Mouse (Mus musculus) layer of hippocampus, adult 6 months (tissue): ENCODE measurements around the gene Dnmt1. TPM values are rescaled to one million over a fixed set of nuclear protein-coding genes. Genes with fewer than 3 reads are reported as not detected.

Source experiments
- long read RNA-seq, 2 experiments: library from polyadenylated mRNA; unstranded; transcript quantifications; one replicate each; pipeline ENCODE4 v2.0.0; 2019 to 2020
- microRNA-seq: library from miRNA; unstranded; fragments of <30 nt; microRNA quantifications from one replicate; pipeline ENCODE4 v1.2.0, GENCODE M21; 2020
- polyA plus RNA-seq: library from polyadenylated mRNA; unstranded; fragments of <200 nt; fragmentation: Nextera tagmentation; gene quantifications from 2 replicates; pipeline ENCODE4 v1.2.3, GENCODE M21; 2021

The Dnmt1 gene
- polyA plus RNA-seq: 7.4 and 8.8 TPM in 2 replicates
- long read RNA-seq, experiment 1, full-length matches to known transcripts: 4 of 25 reads
- long read RNA-seq, experiment 1, partial matches to known transcripts: 19 of 25 reads
- long read RNA-seq, experiment 1, other reads (novel, unspliced or antisense): 2 of 25 reads
- long read RNA-seq, experiment 2, full-length matches to known transcripts: 30 of 72 reads
- long read RNA-seq, experiment 2, partial matches to known transcripts: 18 of 72 reads
- long read RNA-seq, experiment 2, other reads (novel, unspliced or antisense): 24 of 72 reads

GRCm38 (mm10) chr9:20959430-20959938 lies at the start of gene Dnmt1:
Gene Dnmt1, minus strand, starts transcription at chr9:20959888.

GRCm38 (mm10) chr9:21002627-21003551 lies 43.2 kb upstream of the Dnmt1 start, which contains the start of gene Mrpl4:
Gene Mrpl4, plus strand, starts transcription at chr9:21002738.

DNA sequence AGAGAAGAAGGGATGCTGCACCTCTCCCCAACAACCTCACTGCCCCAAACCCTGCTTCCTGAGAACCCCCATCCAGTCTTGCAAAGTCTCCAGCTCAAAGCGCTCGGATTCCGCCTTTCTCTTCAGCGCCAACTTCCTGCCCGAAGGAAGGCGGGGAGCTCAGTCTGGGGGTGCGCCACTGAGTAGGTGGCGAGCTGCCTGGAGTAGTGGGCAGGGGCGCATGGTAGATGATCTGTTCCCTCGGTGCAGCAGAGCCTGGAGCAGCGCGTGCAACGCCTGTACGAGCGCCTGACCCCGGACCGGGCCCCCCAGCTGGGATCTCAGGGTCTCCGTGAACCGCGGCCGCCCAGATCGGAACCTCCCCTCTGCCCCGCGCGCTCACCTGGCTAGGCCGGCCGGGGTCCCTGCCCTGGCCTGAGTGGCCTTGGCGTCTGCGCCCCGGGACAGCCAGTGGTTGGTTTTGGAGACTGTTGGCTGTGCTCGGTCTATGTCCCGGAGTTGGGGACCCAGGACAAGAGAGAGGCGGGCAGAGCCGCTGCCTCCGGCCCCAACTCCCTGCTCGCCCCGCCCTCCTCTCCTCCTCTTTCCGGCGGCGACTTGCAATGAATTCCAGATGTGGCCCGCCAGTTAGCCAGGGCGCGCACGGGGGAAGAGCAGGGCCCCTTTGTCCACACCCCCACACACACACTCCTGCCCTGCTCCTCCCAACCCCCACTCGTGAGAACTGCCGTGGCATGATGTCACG lies 16.7 kb upstream of the Dnmt1 start, which contains the start of gene S1pr2:
Gene S1pr2, minus strand, starts transcription at position 566 of the 745 bp plus-strand sequence.

DNA sequence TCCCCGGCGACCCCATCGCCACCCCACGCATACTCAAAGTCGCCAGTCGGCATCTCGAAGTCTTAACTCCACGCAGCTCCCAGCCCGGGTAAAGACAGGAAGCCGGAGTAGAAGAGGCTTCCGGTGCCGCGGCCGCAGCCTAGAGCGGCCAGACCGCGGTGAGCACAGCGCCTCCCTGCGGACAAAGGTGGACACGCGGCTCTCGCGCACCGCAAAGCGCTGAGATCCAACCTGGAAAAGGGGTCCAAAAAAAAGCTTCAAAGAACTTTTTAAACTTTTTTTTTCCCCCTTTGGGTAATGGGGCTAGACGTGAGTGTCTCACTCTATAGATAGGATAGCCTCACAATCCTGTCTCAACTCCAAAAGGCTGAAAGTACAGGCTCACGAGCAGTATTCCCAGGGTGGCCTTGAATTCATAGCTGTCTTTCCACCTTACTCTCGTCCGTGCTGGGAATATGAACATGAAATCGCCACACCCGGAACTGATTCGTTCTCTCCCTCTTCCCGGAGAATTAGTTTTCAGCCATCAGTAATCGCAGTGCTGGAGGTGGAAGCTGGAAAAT lies 61.1 kb downstream of the Dnmt1 start, which contains the start of gene Eif3g:
Gene Eif3g, minus strand, starts transcription at position 113 of the 563 bp plus-strand sequence.

GRCm38 (mm10) chr9:20887704-20888385 lies 71.8 kb downstream of the Dnmt1 start, which contains the start of gene Ppan:
Gene Ppan, plus strand, starts transcription at chr9:20888175.

DNA sequence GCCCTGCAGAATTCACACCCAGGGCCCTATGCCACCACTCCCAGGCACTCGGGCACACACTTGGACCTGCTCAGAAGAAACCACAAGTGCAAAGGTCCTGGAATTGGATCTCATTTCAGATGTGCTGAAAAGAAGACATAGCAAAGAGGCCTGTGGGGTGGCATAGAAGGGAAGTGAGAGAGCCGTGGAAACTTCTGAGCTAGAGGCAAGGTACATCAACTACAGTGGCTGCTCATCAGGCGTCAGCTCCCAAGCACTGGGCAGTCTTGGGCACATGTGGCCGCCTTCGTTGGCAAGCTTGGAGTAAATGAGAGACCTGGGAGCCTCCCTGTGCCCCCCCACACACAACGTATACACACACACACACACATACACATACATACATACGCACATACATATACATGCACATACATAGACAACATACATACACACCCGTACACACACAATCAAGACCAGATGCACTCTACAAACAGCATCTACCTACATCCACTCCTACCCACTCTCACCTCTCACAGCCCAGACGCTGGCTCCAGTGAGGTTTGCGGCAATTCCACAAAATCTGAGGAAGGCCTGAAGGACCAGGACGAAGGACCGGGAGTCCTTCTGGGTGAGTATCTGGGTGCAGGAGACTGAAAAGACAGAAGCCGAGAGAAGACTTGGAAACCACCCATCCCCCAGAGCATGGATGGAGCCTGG lies 80.4 kb downstream of the Dnmt1 start, which contains the start of gene Angptl6:
Gene Angptl6, minus strand, starts transcription at position 631 of the 696 bp plus-strand sequence.

DNA sequence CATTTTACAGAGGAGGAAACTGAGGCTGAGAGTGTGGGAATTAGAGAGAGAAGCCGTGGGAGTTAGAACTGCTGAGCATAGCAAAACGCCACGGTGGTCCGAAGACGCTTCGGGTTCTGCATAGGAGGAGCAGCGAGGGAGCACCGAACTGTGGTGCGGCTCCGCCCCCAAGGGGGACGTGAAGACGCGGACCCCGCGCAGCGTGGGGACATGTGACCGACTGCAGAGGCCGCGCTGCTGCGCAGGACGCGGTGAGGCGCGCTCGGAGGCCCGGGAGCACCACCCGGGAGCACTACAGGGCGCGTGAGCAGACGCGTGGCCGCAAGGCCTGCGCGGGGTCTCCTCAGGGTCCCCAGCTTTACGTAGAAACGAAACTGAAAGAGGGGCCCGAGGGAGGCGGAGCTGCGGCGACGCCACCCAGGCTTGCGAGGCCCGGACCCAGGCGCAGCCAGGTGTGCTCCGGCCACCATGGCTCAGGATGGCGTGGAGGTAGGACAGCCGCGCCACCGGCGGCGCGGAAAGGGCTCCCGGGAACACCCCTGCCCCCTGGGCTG lies 91.2 kb downstream of the Dnmt1 start, which contains the start of gene A230050P20Rik:
Gene A230050P20Rik, plus strand, starts transcription at position 195 of the 554 bp plus-strand sequence.

Small RNA genes within 50 kb of the gene (microRNA-seq; reads per million reads assigned to microRNA genes)
- 4.7 reads per million, percentile 17 among the genes with 10 or more reads in this experiment for gene Mir7081

Other genes with a start within 250 kb of the Dnmt1 start
- 20.0 and 30.7 TPM in 2 replicates for gene Olfm2, start 213.5 kb downstream of the Dnmt1 start, polyA plus RNA-seq
- gene Col5a3, start 144.8 kb downstream of the Dnmt1 start, polyA plus RNA-seq: 0.05 TPM in 1 of 2 replicates, not detected in the other
- gene Rdh8, start 141.4 kb downstream of the Dnmt1 start, polyA plus RNA-seq: not detected in 2 replicates
- 29.3 and 32.9 TPM in 2 replicates for gene A230050P20Rik, start 91.2 kb downstream of the Dnmt1 start, polyA plus RNA-seq
- gene Angptl6, start 80.2 kb downstream of the Dnmt1 start, polyA plus RNA-seq: 20.1 and 21.8 TPM in 2 replicates
- gene Ppan, start 71.7 kb downstream of the Dnmt1 start, polyA plus RNA-seq: 13.0 and 17.4 TPM in 2 replicates
- gene Eif3g, start 61.3 kb downstream of the Dnmt1 start, polyA plus RNA-seq: 184 and 197 TPM in 2 replicates
- 3.2 and 3.8 TPM in 2 replicates for gene S1pr2, start 16.9 kb upstream of the Dnmt1 start, polyA plus RNA-seq
- gene Mrpl4, start 42.9 kb upstream of the Dnmt1 start, polyA plus RNA-seq: 135 and 156 TPM in 2 replicates
- gene Icam1, start 56.1 kb upstream of the Dnmt1 start, polyA plus RNA-seq: 1.2 and 2.0 TPM in 2 replicates
- 2.9 and 3.0 TPM in 2 replicates for gene Icam4, start 69.5 kb upstream of the Dnmt1 start, polyA plus RNA-seq
- gene Icam5, start 72.2 kb upstream of the Dnmt1 start, polyA plus RNA-seq: 93.7 and 111 TPM in 2 replicates
- gene Zglp1, start 107.2 kb upstream of the Dnmt1 start, polyA plus RNA-seq: not detected in 2 replicates
- 0.33 and 0.50 TPM in 2 replicates for gene Gm49373, start 113.2 kb upstream of the Dnmt1 start, polyA plus RNA-seq
- 201 and 219 TPM in 2 replicates for gene Fdx1l, start 113.7 kb upstream of the Dnmt1 start, polyA plus RNA-seq
- 10.2 and 15.7 TPM in 2 replicates for gene Gm38431, start 132.1 kb upstream of the Dnmt1 start, polyA plus RNA-seq
- gene Raver1, start 132.1 kb upstream of the Dnmt1 start, polyA plus RNA-seq: 6.2 and 7.8 TPM in 2 replicates
- 2.5 and 2.8 TPM in 2 replicates for gene Tyk2, start 171.4 kb upstream of the Dnmt1 start, polyA plus RNA-seq
- gene Cdc37, start 190.1 kb upstream of the Dnmt1 start, polyA plus RNA-seq: 160 and 167 TPM in 2 replicates
- gene Pde4a, start 205.8 kb upstream of the Dnmt1 start, polyA plus RNA-seq: 29.0 and 36.9 TPM in 2 replicates